Mouse (Mus musculus): ENCODE measurements at regions not wholly inside any gene's neighbourhood (a gene's known extent, or its start where the extent isn't known, plus 50 kb on each side); places are given as distances from the start of the nearest gene placed in this dataset.

GRCm38 (mm10) chr5:16469221-16469620, 84.1 kb upstream of the Hgf start:
- TF ChIP-seq CTCF (IDR thresholded peaks at IDR 0.05; ENCODE audit: low read depth) (no peak), EP300 (optimal IDR thresholded peaks at IDR 0.05) (no peak)

All from stomach, postnatal 0 days (tissue).